ENCODE assay signal across 8 mouse cellular contexts in genomic region chr8:88369221-88369620, GRCm38 (mm10). TPM values are rescaled to one million over a fixed set of nuclear protein-coding genes. Genes with fewer than 3 reads are reported as not detected.
A peak's percentile ranks its signal among the peaks of the same experiment; 100 is the strongest.
DNase-seq lines count a peak whose midpoint lies in the region; ATAC-seq and TF ChIP-seq lines count a peak whose summit lies in the region.

No protein-coding gene starts in this region.

- intact Hi-C loops in gastrocnemius, postnatal 36 days (cut with DNase I) = loop anchor here (10.0 kb wide), 1 partner anchor 326 kb away; the partner anchor contains the start of gene Cyld

- no peak for TF ChIP-seq EP300 in ES-Bruce4 (IDR thresholded peaks at IDR 0.05; ENCODE audit: insufficient read depth, low read depth, low read length)

- no peak for TF ChIP-seq POLR2A in ES-Bruce4 (IDR thresholded peaks at IDR 0.05; ENCODE audit: insufficient read depth, low read length)

- 19% methylated on average over 6 of the region's 6 CpGs for WGBS in limb, embryonic 12.5 days
- WGBS in midbrain, postnatal 0 days = 18% methylated on average over 6 of the region's 6 CpGs

- H3K4me3 ChIP-seq in ES-Bruce4 (ENCODE audit: low read depth, low read length) = no peak overlapping the region
- no peak overlapping the region for H3K4me3 ChIP-seq in limb, embryonic 12.5 days (replicated peaks)
- no peak overlapping the region for H3K4me3 ChIP-seq in midbrain, postnatal 0 days (ENCODE audit: low read depth, low read length)

- TF ChIP-seq CTCF in ES-Bruce4 (IDR thresholded peaks at IDR 0.05; ENCODE audit: low read depth, low read length) = peak; percentile 53
- peak; percentile 71 for TF ChIP-seq CTCF in midbrain, postnatal 0 days (IDR thresholded peaks at IDR 0.05)

- H3K4me1 ChIP-seq in ES-Bruce4 (ENCODE audit: control insufficient read depth, insufficient read depth, low read length) = no peaks in the 10 kb centered on the region
- peaks cover 11% of the 10 kb centered on the region for H3K4me1 ChIP-seq in limb, embryonic 12.5 days (replicated peaks)
- no peaks in the 10 kb centered on the region for H3K4me1 ChIP-seq in midbrain, postnatal 0 days (ENCODE audit: insufficient read depth, low read length)

- H3K9ac ChIP-seq in ES-Bruce4 (ENCODE audit: low read depth, poor library complexity, severe bottlenecking) = no peak overlapping the region
- H3K9ac ChIP-seq in limb, embryonic 12.5 days (replicated peaks) = no peak overlapping the region
- H3K9ac ChIP-seq in midbrain, postnatal 0 days (replicated peaks; ENCODE audit: low read length, poor library complexity, severe bottlenecking) = no peak overlapping the region

- no peaks in the 10 kb centered on the region for H3K36me3 ChIP-seq in ES-Bruce4 (ENCODE audit: control insufficient read depth, insufficient read depth, low read length, poor library complexity, severe bottlenecking)
- no peaks in the 10 kb centered on the region for H3K36me3 ChIP-seq in limb, embryonic 12.5 days
- H3K36me3 ChIP-seq in midbrain, postnatal 0 days (ENCODE audit: insufficient read depth, low read length) = no peaks in the 10 kb centered on the region

- no peak overlapping the region for H3K4me2 ChIP-seq in limb, embryonic 12.5 days
- H3K4me2 ChIP-seq in midbrain, postnatal 0 days (ENCODE audit: low read depth, low read length, poor library complexity, severe bottlenecking) = no peak overlapping the region

- peak; percentile 69 to 78 for DNase-seq in cerebellum, postnatal 10 days
- DNase-seq in midbrain, postnatal 0 days (ENCODE audit: low spot score) = peak; percentile 38
- no peak for DNase-seq in layer of hippocampus, postnatal 36 days
- DNase-seq in gastrocnemius, postnatal 36 days = no peak

- H3K27me3 ChIP-seq in ES-Bruce4 (ENCODE audit: control insufficient read depth, insufficient read depth, low read length, poor library complexity, severe bottlenecking) = no peaks in the 10 kb centered on the region
- H3K27me3 ChIP-seq in limb, embryonic 12.5 days = no peaks in the 10 kb centered on the region
- H3K27me3 ChIP-seq in midbrain, postnatal 0 days (ENCODE audit: insufficient read depth, low read length) = no peaks in the 10 kb centered on the region

- H3K27ac ChIP-seq in ES-Bruce4 (ENCODE audit: insufficient read depth, low read length) = no peak overlapping the region
- no peak overlapping the region; the same call in 1 of the 2 replicates for H3K27ac ChIP-seq in limb, embryonic 12.5 days
- no peak overlapping the region for H3K27ac ChIP-seq in midbrain, postnatal 0 days (ENCODE audit: low read depth, low read length)

- no peak for ATAC-seq in cerebellum, adult (ENCODE audit: insufficient number of reproducible peaks, low FRiP score, low TSS enrichment)
- ATAC-seq in hematopoietic stem cell, adult 5-6 weeks (replicated peaks in 1 of 2; ENCODE audit: insufficient read depth in 1 of 2, low FRiP score in 2 of 2, low TSS enrichment in 1 of 2, low read depth in 1 of 2, poor library complexity in 2 of 2, severe bottlenecking in 2 of 2) = peak; percentile 74 to 85
- ATAC-seq in limb, embryonic 12.5 days (ENCODE audit: insufficient number of reproducible peaks, insufficient read depth, low FRiP score, low TSS enrichment, low read depth) = 0 out of 2 replicates have a peak, but pooled peaks have one; percentile 3
- ATAC-seq in midbrain, postnatal 0 days (ENCODE audit: low FRiP score) = no peak; the same call in 1 of the 2 replicates

- H3K9me3 ChIP-seq in ES-Bruce4 (replicated peaks; ENCODE audit: control insufficient read depth, insufficient read depth, low read length, poor library complexity, severe bottlenecking) = no peaks in the 10 kb centered on the region
- H3K9me3 ChIP-seq in limb, embryonic 12.5 days = no peaks in the 10 kb centered on the region
- H3K9me3 ChIP-seq in midbrain, postnatal 0 days (ENCODE audit: low read length) = no peaks in the 10 kb centered on the region

RNA-seq across cellular contexts. Expression of gene Brd7, which starts 7.2 kb away (rescaled TPM):
- polyA plus RNA-seq in ES-Bruce4 (2011; ENCODE audit: insufficient read depth, insufficient read length, low read depth, missing spikeins) = 90.1 and 101 TPM in 2 replicates
- 53.3 and 67.8 TPM in 2 replicates for total RNA-seq in hematopoietic stem cell, adult 5-6 weeks (2017)
- 96.8 and 108 TPM in 2 replicates for polyA plus RNA-seq in limb, embryonic 12.5 days (2016; fragmentation: Nextera tagmentation; extraction: Ambion mirVana)
- 29.7 and 35.6 TPM in 2 replicates for total RNA-seq in midbrain, postnatal 0 days (2014; rRNA removed)
- 55.0 and 60.7 TPM in 2 replicates for polyA plus RNA-seq in midbrain, postnatal 0 days (2015; fragmentation: Nextera tagmentation; extraction: Ambion mirVana)
- 10 to 100 TPM; 52.5 to 64.9 TPM for total RNA-seq in layer of hippocampus, postnatal 36 days (2021)
- 10 to 100 TPM; 61.0 to 65.3 TPM for total RNA-seq in gastrocnemius, postnatal 36 days (2021)

Comparison
In these comparisons a context has a peak if more than half of its experiments do, and no peak if none do; other contexts are left out.
1. DNase-seq: peak in cerebellum, postnatal 10 days (2 of 2) and midbrain, postnatal 0 days (single experiment); none in layer of hippocampus, postnatal 36 days (0 of 2) and gastrocnemius, postnatal 36 days (0 of 2).
2. ATAC-seq: peak in hematopoietic stem cell, adult 5-6 weeks (2 of 2) and limb, embryonic 12.5 days (single experiment); none in cerebellum, adult (single experiment) and midbrain, postnatal 0 days (single experiment).